Mouse (Mus musculus) cerebellum, postnatal 4 days (tissue): ENCODE measurements around the gene Tab3.

ENCODE experiments used
- DNase-seq, 2 experiments: peaks; one replicate each; pipeline ENCODE4 v3.0.0; 2022; ENCODE audit warnings: low spot score in 2 of 2, mixed read lengths in 1 of 2

Tab3 gene

GRCm38 (mm10) chrX:85573532-85574181 is at the start of gene Tab3:
TSS of gene Tab3 (plus strand) at chrX:85574022.
- peak; percentile 72 to 89 for DNase-seq

- DNase-seq, result no peak
Measured at GRCm38 (mm10) chrX:85525545-85525944, 48.3 kb upstream of the Tab3 start.

GRCm38 (mm10) chrX:85526263-85527019 is 47.4 kb upstream of the Tab3 start:
- no peak for DNase-seq

GRCm38 (mm10) chrX:85558931-85559330 is 14.9 kb upstream of the Tab3 start:
- DNase-seq, result no peak

- DNase-seq, result no peak
Measured at GRCm38 (mm10) chrX:85566256-85566655, 7.6 kb upstream of the Tab3 start.

GRCm38 (mm10) chrX:85574182-85574541 is 340 bp downstream of the Tab3 start:
- DNase-seq, result peak in 1 of 2 experiments; percentile 18

- DNase-seq, result no peak
Measured at GRCm38 (mm10) chrX:85576310-85576709, 2.5 kb downstream of the Tab3 start.

- DNase-seq, result no peak
Measured at GRCm38 (mm10) chrX:85580768-85581167, 6.9 kb downstream of the Tab3 start.

GRCm38 (mm10) chrX:85582517-85582916 is 8.7 kb downstream of the Tab3 start:
- no peak for DNase-seq

- no peak for DNase-seq
Measured at GRCm38 (mm10) chrX:85585575-85585974, 11.8 kb downstream of the Tab3 start.

- no peak for DNase-seq
Measured at GRCm38 (mm10) chrX:85614701-85615100, 40.9 kb downstream of the Tab3 start.

GRCm38 (mm10) chrX:85646204-85646777 is 72.5 kb downstream of the Tab3 start:
- no peak for DNase-seq

GRCm38 (mm10) chrX:85676808-85677207 is 103.0 kb downstream of the Tab3 start:
- peak in 1 of 2 experiments; percentile 9 for DNase-seq

- DNase-seq, result no peak
Measured at GRCm38 (mm10) chrX:85682125-85682524, 108.3 kb downstream of the Tab3 start.

- DNase-seq, result no peak
Measured at GRCm38 (mm10) chrX:85683723-85684122, 109.9 kb downstream of the Tab3 start.
